Mouse (Mus musculus): ENCODE measurements at regions not wholly inside any gene's neighbourhood (a gene's known extent, or its start where the extent isn't known, plus 50 kb on each side); places are given as distances from the start of the nearest gene placed in this dataset.

- TF ChIP-seq CTCF (IDR thresholded peaks at IDR 0.05; ENCODE audit: low read depth, low read length) (no peak), EP300 (IDR thresholded peaks at IDR 0.05; ENCODE audit: insufficient read depth, low read depth, low read length) (no peak), POLR2A (IDR thresholded peaks at IDR 0.05; ENCODE audit: insufficient read depth, low read length) (no peak)
Measured at GRCm38 (mm10) chr10:96697781-96698180, 81.0 kb downstream of the Btg1 start.
